Comparison of ENCODE assay signal across 8 mouse cellular contexts in the genomic region with DNA sequence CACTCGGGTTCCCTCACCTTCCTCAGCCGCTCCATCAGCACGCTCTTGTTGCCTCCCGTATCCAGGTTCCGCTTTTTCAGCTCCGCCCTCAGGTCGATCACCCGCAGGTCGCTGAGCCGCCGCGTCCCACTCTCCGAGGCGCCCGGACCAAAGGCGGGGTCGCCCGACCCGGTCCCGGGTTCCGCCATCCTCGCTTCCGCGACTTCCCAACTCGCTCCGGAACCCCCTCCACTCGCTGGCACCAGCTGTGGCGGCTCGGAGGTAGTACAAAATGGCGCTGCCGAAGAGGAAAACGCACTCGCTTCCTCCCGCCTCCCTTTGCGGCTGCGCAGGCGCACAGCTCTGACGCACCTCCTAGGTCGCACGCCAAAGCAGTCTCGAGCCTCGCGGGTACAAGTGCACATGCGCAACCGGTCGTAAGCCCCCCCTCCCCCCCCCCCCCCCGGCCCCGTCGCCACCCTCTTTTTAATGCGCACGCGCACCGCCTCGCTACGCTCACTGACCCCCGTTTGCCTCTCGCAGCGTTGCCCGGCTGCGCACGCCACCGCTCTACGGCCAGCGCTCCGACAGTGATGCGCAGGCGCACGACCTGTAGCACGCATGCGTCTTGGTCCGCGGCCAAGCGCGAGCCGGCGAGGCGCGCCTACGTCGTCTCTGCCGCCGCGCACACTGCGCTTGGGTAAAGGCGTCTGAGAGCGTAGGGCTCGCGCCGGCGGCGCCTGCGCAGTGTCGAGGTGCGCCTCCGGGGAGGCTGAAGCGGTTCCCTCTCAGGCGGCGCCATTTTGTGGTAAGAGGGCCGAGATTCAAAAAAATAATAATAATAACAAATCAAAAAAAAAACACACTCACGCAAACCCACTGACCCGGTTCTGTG. TPM values are rescaled to one million over a fixed set of nuclear protein-coding genes. Genes with fewer than 3 reads are reported as not detected.
A peak's percentile ranks its signal among the peaks of the same experiment; 100 is the strongest.
DNase-seq lines count a peak whose midpoint lies in the region; ATAC-seq lines count a peak whose summit lies in the region.

A gene (minus strand): TSS at position 329 of the 874 bp plus-strand sequence.
A gene (plus strand): TSS at position 569 of the 874 bp plus-strand sequence.

- DNase-seq in adrenal gland, adult (ENCODE audit: inconsistent age in 2 of 2, low spot score in 1 of 2) = peak; percentile 99 to 100
- peak; percentile 98 for DNase-seq in embryo, embryonic 10.5 days (ENCODE audit: low spot score)
- DNase-seq in gastrocnemius, postnatal 14 days = peak; percentile 99
- DNase-seq in left cerebral cortex, postnatal 10 days (ENCODE audit: extremely low spot score in 1 of 2, low spot score in 2 of 2) = peak; percentile 98 to 100
- peak; percentile 100 for DNase-seq in right cerebral cortex, postnatal 25 days
- peak; percentile 99 to 100 for DNase-seq in urinary bladder, postnatal 4 days (ENCODE audit: low spot score in 2 of 2)

- intact Hi-C loops in gastrocnemius, postnatal 14 days (cut with DNase I; ENCODE audit: low total_unique reads) = no loop called here
- intact Hi-C loops in left cerebral cortex, postnatal 10 days (cut with DNase I) = no loop called here

- ATAC-seq in inflammation-experienced regulatory T-cells, adult 6 months = peak; percentile 79
- peak; percentile 81 for ATAC-seq in megakaryocyte-erythroid progenitor cell, adult 5-6 weeks (replicated peaks; ENCODE audit: low FRiP score, low TSS enrichment, poor library complexity, severe bottlenecking)

RNA-seq across cellular contexts. Expression of the first gene that starts in this region (rescaled TPM):
- total RNA-seq in gastrocnemius, postnatal 14 days (2021) = 10 to 100 TPM; 25.1 to 34.9 TPM
- polyA plus RNA-seq in inflammation-experienced regulatory T-cells, adult 6 months (2017; shearing (Covaris generic)) = 10 to 100 TPM; 35.0 to 55.9 (median 51.8) TPM
- total RNA-seq in left cerebral cortex, postnatal 10 days (2021) = 10 to 100 TPM; 86.3 to 97.5 TPM
- 158 and 166 TPM in 2 replicates for total RNA-seq in megakaryocyte-erythroid progenitor cell, adult 5-6 weeks (2014; fragmentation: Nextera tagmentation)
- 108 and 115 TPM in 2 replicates for total RNA-seq in megakaryocyte-erythroid progenitor cell, adult 5-6 weeks (2017)

RNA-seq across cellular contexts. Expression of the second gene that starts in this region (rescaled TPM):
- total RNA-seq in gastrocnemius, postnatal 14 days (2021) = 10 to 100 TPM; 39.4 to 46.2 TPM
- polyA plus RNA-seq in inflammation-experienced regulatory T-cells, adult 6 months (2017; shearing (Covaris generic)) = 10 to 100 TPM; 36.9 to 55.3 (median 39.7) TPM
- 100 to 1,000 TPM; 126 to 141 TPM for total RNA-seq in left cerebral cortex, postnatal 10 days (2021)
- total RNA-seq in megakaryocyte-erythroid progenitor cell, adult 5-6 weeks (2014; fragmentation: Nextera tagmentation) = 122 and 171 TPM in 2 replicates
- 92.4 and 103 TPM in 2 replicates for total RNA-seq in megakaryocyte-erythroid progenitor cell, adult 5-6 weeks (2017)

Comparison
In these comparisons a context has a peak if more than half of its experiments do, and no peak if none do; other contexts are left out.
1. Peak in every context shown above with its lines: DNase-seq and ATAC-seq.